Mouse (Mus musculus) liver, embryonic 16.5 days (tissue): ENCODE results near the gene Cntln. TPM values are rescaled to one million over a fixed set of nuclear protein-coding genes. Genes with fewer than 3 reads are reported as not detected.

ENCODE experiments used
- ATAC-seq: fragments of 200-750 bp; cut with Nextera tagmentation; 2 replicates; pipeline ENCODE4 v1.8.0; 2017; ENCODE audit warnings: low read depth, mild to moderate bottlenecking, moderate number of reproducible peaks, moderate library complexity
- H3K27ac ChIP-seq: fragments of 300-500 bp; sonication (generic); 2 replicates; pipeline ENCODE4 v1.5.1; 2014; ENCODE audit warnings: mild to moderate bottlenecking, low read length
- H3K27me3 ChIP-seq: fragments of 300-500 bp; sonication (generic); 2 replicates; pipeline ENCODE4 v1.6.1; 2014; ENCODE audit warnings: low read depth, low read length, mixed read lengths; ENCODE audit not compliant: control insufficient read depth, insufficient read depth
- H3K36me3 ChIP-seq: fragments of 300-500 bp; sonication (generic); 2 replicates; pipeline ENCODE4 v1.6.1; 2014; ENCODE audit warnings: mild to moderate bottlenecking; ENCODE audit not compliant: control insufficient read depth, insufficient read depth
- H3K4me1 ChIP-seq: fragments of 300-500 bp; sonication (generic); 2 replicates; pipeline ENCODE4 v1.6.1; 2014; ENCODE audit warnings: low read depth, low read length, mixed read lengths; ENCODE audit not compliant: control insufficient read depth
- H3K4me2 ChIP-seq: fragments of 300-500 bp; sonication (generic); 2 replicates; pipeline ENCODE4 v1.6.1; 2014; ENCODE audit warnings: low read depth, low read length, mixed read lengths
- H3K4me3 ChIP-seq: fragments of 300-500 bp; sonication (generic); 2 replicates; pipeline ENCODE4 v1.5.1; 2014; ENCODE audit warnings: low read depth, mild to moderate bottlenecking, low read length
- H3K9ac ChIP-seq: fragments of 300-500 bp; sonication (generic); 2 replicates; pipeline ENCODE4 v1.6.1; 2014; ENCODE audit warnings: low read depth, low read length
- H3K9me3 ChIP-seq: fragments of 300-500 bp; sonication (generic); replicated peaks from 2 replicates; pipeline ENCODE4 v1.6.1; 2016; ENCODE audit warnings: low read length; ENCODE audit not compliant: control insufficient read depth
- WGBS: fragments of 180-500 bp; shearing (Covaris S2); extraction: QIAGEN DNeasy Blood & Tissue Kit; methylation state at CpG from one replicate; pipeline ENCODE4 v1.1.7; 2014; ENCODE audit not compliant: insufficient replicate concordance; 5-methylcytosine and 5-hydroxymethylcytosine counted together
- polyA plus RNA-seq: library from polyadenylated mRNA; unstranded; fragments of >200 nt; fragmentation: Nextera tagmentation; extraction: Ambion mirVana; gene quantifications from 2 replicates; pipeline ENCODE4 v1.2.1, GENCODE M21; 2015

The Cntln gene
- polyA plus RNA-seq, 1 experiment from 2014 or later, result 1.3 TPM

DNA sequence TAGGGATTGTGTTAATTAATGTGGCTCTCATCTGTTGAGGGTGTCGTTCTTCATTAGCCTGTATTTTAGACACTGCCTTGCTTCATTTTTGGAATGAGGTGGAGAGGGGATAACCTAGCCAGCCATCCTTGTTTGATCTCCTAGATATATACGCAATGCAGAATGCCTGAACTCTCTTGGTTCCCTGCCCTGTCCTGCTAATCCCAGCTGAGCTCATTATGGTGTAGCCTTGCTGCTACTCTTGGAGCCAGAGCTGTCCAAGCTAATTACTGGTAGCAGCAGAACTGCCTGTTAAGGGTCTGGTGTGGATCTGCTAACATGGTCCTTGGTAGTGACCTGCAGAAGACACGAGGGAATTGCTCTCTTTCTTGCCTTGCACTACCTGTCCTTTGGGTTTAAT lies 122.7 kb downstream of the Cntln start:
- no peak for ATAC-seq
- 64% methylated on average over 3 of the region's 3 CpGs for WGBS
- H3K9me3 ChIP-seq, result no peaks in the 10 kb centered on the region

DNA sequence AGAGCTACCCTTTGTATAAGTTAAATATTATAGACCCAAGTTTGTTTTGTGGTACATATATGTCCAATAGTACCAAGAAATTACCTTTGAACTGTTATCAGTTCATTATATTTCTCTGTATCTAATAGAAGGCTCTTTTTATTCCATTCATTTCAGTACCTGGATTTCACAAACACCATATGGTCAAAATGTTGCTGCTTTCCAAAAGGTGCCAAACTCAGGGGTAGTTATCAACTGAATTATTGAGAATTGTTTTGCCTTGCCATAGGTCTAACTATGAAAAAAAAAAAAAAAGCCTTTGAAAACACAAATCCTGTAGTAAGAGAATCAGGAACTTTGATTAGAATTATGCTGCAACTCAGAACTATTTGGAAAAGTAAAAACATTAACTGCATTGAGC lies 126.7 kb downstream of the Cntln start:
- Histone ChIP-seq H3K36me3 (no peaks in the 10 kb centered on the region), H3K9me3 (no peaks in the 10 kb centered on the region), H3K4me2 (no peak overlapping the region), H3K27me3 (no peaks in the 10 kb centered on the region), H3K4me1 (no peaks in the 10 kb centered on the region), H3K9ac (no peak overlapping the region), H3K27ac (no peak overlapping the region), H3K4me3 (no peak overlapping the region)
- no peak for ATAC-seq

More for the DNA sequence above, 122.7 kb downstream of the Cntln start:
- Histone ChIP-seq H3K4me3 (no peak overlapping the region), H3K4me2 (no peak overlapping the region), H3K27me3 (no peaks in the 10 kb centered on the region), H3K27ac (no peak overlapping the region), H3K4me1 (no peaks in the 10 kb centered on the region), H3K9ac (no peak overlapping the region), H3K36me3 (no peaks in the 10 kb centered on the region)

DNA sequence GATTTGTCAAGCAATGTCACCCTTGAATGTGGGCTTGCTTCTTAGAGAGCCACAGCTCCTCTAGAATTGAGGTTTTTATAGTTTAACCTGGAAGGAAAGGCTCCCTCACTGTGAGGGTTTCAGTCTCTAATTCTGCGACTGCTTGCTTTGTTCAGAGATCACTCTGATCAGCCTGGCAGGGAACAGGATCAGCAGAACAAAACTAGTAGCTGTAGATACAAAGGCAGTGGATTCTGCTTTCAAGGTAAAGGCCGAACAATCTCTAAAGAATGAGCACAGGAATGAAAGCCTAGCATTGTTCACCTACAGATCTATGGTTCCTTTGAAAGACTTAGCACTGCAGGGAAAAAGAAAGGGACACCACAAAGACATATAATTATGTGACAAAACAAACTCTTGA lies 161.6 kb downstream of the Cntln start:
- no peak for ATAC-seq
- Histone ChIP-seq H3K9me3 (no peaks in the 10 kb centered on the region), H3K9ac (no peak overlapping the region), H3K4me3 (no peak overlapping the region), H3K4me2 (no peak overlapping the region), H3K27me3 (no peaks in the 10 kb centered on the region), H3K36me3 (no peaks in the 10 kb centered on the region), H3K4me1 (no peaks in the 10 kb centered on the region), H3K27ac (no peak overlapping the region)
- 65% methylated on average over 2 of the region's 2 CpGs for WGBS

GRCm38 (mm10) chr4:85049933-85050553 lies 165.9 kb downstream of the Cntln start:
- no peaks in the 10 kb centered on the region for H3K4me1 ChIP-seq
- no peak overlapping the region for H3K4me2 ChIP-seq
- H3K9me3 ChIP-seq, result no peaks in the 10 kb centered on the region
- no peak overlapping the region for H3K27ac ChIP-seq
- 59% methylated on average over 8 of the region's 8 CpGs for WGBS
- ATAC-seq, result no peak
- no peaks in the 10 kb centered on the region for H3K27me3 ChIP-seq
- no peaks in the 10 kb centered on the region for H3K36me3 ChIP-seq
- H3K9ac ChIP-seq, result no peak overlapping the region
- H3K4me3 ChIP-seq, result no peak overlapping the region

GRCm38 (mm10) chr4:85054616-85055015 lies 170.5 kb downstream of the Cntln start:
- Histone ChIP-seq H3K27me3 (no peaks in the 10 kb centered on the region), H3K4me3 (no peak overlapping the region), H3K9me3 (no peaks in the 10 kb centered on the region), H3K4me1 (no peaks in the 10 kb centered on the region), H3K27ac (no peak overlapping the region), H3K9ac (no peak overlapping the region), H3K36me3 (no peaks in the 10 kb centered on the region), H3K4me2 (no peak overlapping the region)
- WGBS, result 56% methylated on average over 1 of the region's 1 CpGs
- no peak for ATAC-seq

DNA sequence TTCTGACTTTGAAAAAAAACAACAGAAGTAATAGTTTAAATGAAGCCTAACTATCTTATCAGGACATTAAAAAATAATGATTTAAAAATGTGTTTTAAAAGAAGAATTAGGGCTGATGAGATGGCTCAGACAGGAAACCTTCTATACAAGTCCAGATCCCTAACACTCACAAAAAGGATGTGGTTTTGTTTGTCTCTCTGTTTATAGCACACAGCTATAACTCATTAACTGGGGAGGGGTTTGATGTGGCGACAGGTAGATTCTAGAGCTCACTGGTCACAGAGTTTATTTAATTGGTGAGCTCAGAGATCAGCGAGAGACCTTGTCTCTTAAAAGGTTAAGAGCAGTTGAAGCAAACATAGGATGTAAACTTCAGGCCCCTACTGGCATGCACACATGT lies 175.5 kb downstream of the Cntln start:
- no peak for ATAC-seq
- no peak overlapping the region for H3K4me3 ChIP-seq
- H3K36me3 ChIP-seq, result no peaks in the 10 kb centered on the region
- no peak overlapping the region for H3K27ac ChIP-seq
- 52% methylated on average over 2 of the region's 2 CpGs for WGBS
- H3K4me2 ChIP-seq, result no peak overlapping the region
- no peak overlapping the region for H3K9ac ChIP-seq
- H3K4me1 ChIP-seq, result no peaks in the 10 kb centered on the region
- H3K9me3 ChIP-seq, result no peaks in the 10 kb centered on the region
- H3K27me3 ChIP-seq, result no peaks in the 10 kb centered on the region

DNA sequence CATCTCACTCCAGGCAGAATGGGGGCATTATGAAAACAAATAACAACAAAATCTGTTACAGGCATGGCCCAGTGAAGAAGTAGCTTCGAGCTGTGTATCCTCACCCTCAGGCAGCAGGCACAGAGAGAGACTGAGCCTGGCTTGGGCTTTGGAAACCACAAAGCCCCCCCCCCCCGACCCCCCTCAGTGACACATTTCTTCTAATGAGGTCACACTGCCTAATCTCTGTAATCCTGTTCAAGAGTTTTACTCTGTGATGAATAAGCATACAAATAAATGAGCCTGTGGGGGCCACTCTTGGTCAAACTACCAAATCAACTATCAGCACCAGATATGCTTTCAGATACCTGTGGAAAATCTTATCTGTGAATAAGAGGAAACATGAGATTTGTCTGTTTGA lies 177.6 kb downstream of the Cntln start:
- no peak for ATAC-seq
- Histone ChIP-seq H3K27ac (no peak overlapping the region), H3K4me1 (no peaks in the 10 kb centered on the region), H3K27me3 (no peaks in the 10 kb centered on the region), H3K4me3 (no peak overlapping the region), H3K9ac (no peak overlapping the region), H3K36me3 (no peaks in the 10 kb centered on the region), H3K9me3 (no peaks in the 10 kb centered on the region), H3K4me2 (no peak overlapping the region)
- WGBS, result 42% methylated on average over 2 of the region's 2 CpGs

- H3K27me3 ChIP-seq, result no peaks in the 10 kb centered on the region
- no peak overlapping the region for H3K4me3 ChIP-seq
- WGBS, result 74% methylated on average over 4 of the region's 4 CpGs
- ATAC-seq, result no peak
- no peaks in the 10 kb centered on the region for H3K36me3 ChIP-seq
- no peak overlapping the region for H3K9ac ChIP-seq
- H3K27ac ChIP-seq, result no peak overlapping the region
- no peak overlapping the region for H3K4me2 ChIP-seq
- no peaks in the 10 kb centered on the region for H3K4me1 ChIP-seq
- no peaks in the 10 kb centered on the region for H3K9me3 ChIP-seq
Measured at GRCm38 (mm10) chr4:85096033-85096432, 211.9 kb downstream of the Cntln start.

DNA sequence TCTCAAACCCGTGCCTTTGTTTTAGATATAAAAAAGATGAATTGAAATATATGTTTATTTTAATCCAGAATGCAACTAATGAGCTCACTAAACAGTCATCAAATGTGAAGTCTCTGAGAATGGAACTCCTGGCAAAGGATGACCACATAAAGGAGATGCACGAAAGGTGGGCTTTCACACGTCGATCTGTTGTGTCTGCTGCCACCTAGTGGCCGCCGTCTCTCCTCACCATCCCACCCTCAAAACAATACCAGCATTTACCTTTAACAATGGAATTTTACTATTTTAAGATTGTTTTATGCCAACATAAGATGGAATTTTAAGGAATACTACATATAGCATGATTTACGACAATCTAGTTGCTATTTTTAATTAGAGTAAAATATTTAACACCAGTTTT lies 212.6 kb downstream of the Cntln start:
- Histone ChIP-seq H3K9ac (no peak overlapping the region), H3K4me3 (no peak overlapping the region), H3K27ac (no peak overlapping the region), H3K9me3 (no peaks in the 10 kb centered on the region), H3K4me1 (no peaks in the 10 kb centered on the region), H3K4me2 (no peak overlapping the region), H3K36me3 (no peaks in the 10 kb centered on the region), H3K27me3 (no peaks in the 10 kb centered on the region)
- no peak for ATAC-seq
- 12% methylated on average over 7 of the region's 7 CpGs for WGBS
